Mouse (Mus musculus) hindbrain, embryonic 12.5 days (tissue): ENCODE results near the gene Smndc1. TPM values are rescaled to one million over a fixed set of nuclear protein-coding genes. Genes with fewer than 3 reads are reported as not detected.
"Not testable (repeated sequence)": the region's sequence is repeated elsewhere in the genome, so short reads cannot be mapped to it uniquely, and the experiment has no call there.

Source experiments
- ATAC-seq: fragments of 200-750 bp; cut with Nextera tagmentation; 2 replicates; pipeline ENCODE4 v1.8.0; 2017; ENCODE audit warnings: moderate TSS enrichment; ENCODE audit not compliant: low FRiP score
- H3K27ac ChIP-seq: fragments of 300-500 bp; sonication (generic); 2 replicates; pipeline ENCODE4 v1.5.1; 2016; ENCODE audit warnings: mild to moderate bottlenecking
- H3K27me3 ChIP-seq: fragments of 300-500 bp; sonication (generic); 2 replicates; pipeline ENCODE4 v1.6.1; 2016; ENCODE audit warnings: mild to moderate bottlenecking
- H3K36me3 ChIP-seq: fragments of 300-500 bp; sonication (generic); 2 replicates; pipeline ENCODE4 v1.6.1; 2016; ENCODE audit warnings: mild to moderate bottlenecking
- H3K4me1 ChIP-seq: fragments of 300-500 bp; sonication (generic); 2 replicates; pipeline ENCODE4 v1.6.1; 2016
- H3K4me2 ChIP-seq: fragments of 300-500 bp; sonication (generic); replicated peaks from 2 replicates; pipeline ENCODE4 v1.6.1; 2016; ENCODE audit warnings: mild to moderate bottlenecking
- H3K4me3 ChIP-seq: fragments of 300-500 bp; sonication (generic); 2 replicates; pipeline ENCODE4 v1.5.1; 2016; ENCODE audit warnings: mild to moderate bottlenecking
- H3K9ac ChIP-seq: fragments of 300-500 bp; sonication (generic); 2 replicates; pipeline ENCODE4 v1.6.1; 2016; ENCODE audit warnings: mild to moderate bottlenecking, moderate library complexity
- H3K9me3 ChIP-seq: fragments of 300-500 bp; sonication (generic); replicated peaks from 2 replicates; pipeline ENCODE4 v1.6.1; 2016; ENCODE audit warnings: mild to moderate bottlenecking
- WGBS: fragments of 180-500 bp; shearing (Covaris S2); methylation state at CpG from one replicate; pipeline ENCODE4 v1.1.7; 2016; 5-methylcytosine and 5-hydroxymethylcytosine counted together
- polyA plus RNA-seq: library from polyadenylated mRNA; unstranded; fragments of >200 nt; fragmentation: Nextera tagmentation; extraction: Ambion mirVana; gene quantifications from 2 replicates; pipeline ENCODE4 v1.2.1, GENCODE M21; 2016

Gene Smndc1
- polyA plus RNA-seq, 1 experiment from 2014 or later, result 41.4 TPM

GRCm38 (mm10) chr19:53407350-53407749 is 17.0 kb upstream of the Smndc1 start:
- Histone ChIP-seq H3K4me1 (peaks cover 6% of the 10 kb centered on the region), H3K36me3 (no peaks in the 10 kb centered on the region), H3K27me3 (no peaks in the 10 kb centered on the region), H3K4me3 (no peak overlapping the region), H3K9ac (no peak overlapping the region), H3K9me3 (no peaks in the 10 kb centered on the region), H3K4me2 (no peak overlapping the region), H3K27ac (no peak overlapping the region)
- 84% methylated on average over 2 of the region's 2 CpGs for WGBS
- no peak for ATAC-seq

GRCm38 (mm10) chr19:53405810-53406209 is 15.4 kb upstream of the Smndc1 start:
- no peaks in the 10 kb centered on the region for H3K27me3 ChIP-seq
- 71% methylated on average over 2 of the region's 2 CpGs for whole genome bisulfite sequencing
- H3K4me2 ChIP-seq, result no peak overlapping the region
- H3K9ac ChIP-seq, result no peak overlapping the region
- H3K36me3 ChIP-seq, result no peaks in the 10 kb centered on the region
- ATAC-seq, result no peak
- no peak overlapping the region for H3K27ac ChIP-seq
- H3K4me3 ChIP-seq, result no peak overlapping the region
- no peaks in the 10 kb centered on the region for H3K9me3 ChIP-seq
- H3K4me1 ChIP-seq, result no peaks in the 10 kb centered on the region

DNA sequence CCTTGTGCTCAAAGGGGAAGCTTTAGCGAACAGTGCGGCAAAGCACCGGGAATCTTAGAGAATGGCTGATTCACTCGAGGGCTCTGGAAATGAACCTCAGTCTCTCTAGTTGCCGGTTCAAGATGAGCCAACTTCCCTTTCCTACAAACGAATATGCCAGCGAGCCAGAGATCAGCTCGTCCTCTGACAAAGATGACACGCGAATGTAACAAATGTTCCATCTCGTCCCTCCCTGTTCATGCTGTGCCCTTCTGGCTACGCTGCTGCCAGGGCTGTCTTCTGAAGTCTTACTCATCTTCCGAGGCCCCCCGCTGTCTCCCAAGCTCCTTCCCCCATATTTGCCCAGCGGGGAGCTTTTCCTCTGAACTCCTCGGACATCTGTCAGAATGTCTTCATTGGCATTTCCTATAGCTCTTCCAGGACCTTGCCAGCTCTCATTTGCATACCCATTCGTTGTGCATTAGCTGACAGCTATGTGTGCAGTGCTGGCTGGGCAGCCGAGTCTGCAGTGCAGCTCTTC is 14.5 kb upstream of the Smndc1 start:
- Histone ChIP-seq H3K4me3 (no peak overlapping the region), H3K9ac (no peak overlapping the region), H3K27ac (no peak overlapping the region), H3K27me3 (no peaks in the 10 kb centered on the region), H3K4me2 (no peak overlapping the region), H3K36me3 (no peaks in the 10 kb centered on the region), H3K4me1 (no peaks in the 10 kb centered on the region), H3K9me3 (no peaks in the 10 kb centered on the region)
- 58% methylated on average over 18 of the region's 18 CpGs for WGBS
- no peak for ATAC-seq

DNA sequence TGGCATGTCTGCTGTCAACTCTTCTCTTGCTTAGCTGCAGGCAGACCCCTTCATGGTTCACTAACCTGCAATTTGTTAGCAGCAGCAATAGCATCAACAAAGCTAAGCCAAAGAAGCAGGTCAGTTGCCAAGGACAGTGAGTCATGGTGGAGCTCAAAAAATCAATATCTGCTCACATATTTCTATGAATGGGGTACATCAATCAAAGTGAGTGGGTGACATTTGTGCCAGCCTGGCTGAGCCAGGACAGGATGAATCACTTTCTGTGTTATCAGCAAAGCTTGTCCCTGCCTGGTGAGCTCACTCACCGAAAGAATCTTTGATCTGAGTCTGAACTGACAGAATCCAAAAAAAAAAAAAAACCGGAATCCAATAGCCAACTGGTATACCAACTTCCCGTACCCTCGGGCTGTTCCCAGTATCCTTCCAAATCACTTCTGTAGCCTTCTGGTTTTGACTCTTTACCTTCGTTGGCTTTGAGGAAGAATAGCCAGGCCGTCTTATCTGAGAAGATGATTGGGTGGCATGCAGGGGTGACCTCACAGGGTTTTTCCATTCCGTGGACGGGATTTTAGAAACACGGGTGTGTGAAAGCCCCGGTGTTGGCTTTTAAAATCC is 13.9 kb upstream of the Smndc1 start:
- no peaks in the 10 kb centered on the region for H3K4me1 ChIP-seq
- no peak overlapping the region for H3K9ac ChIP-seq
- no peaks in the 10 kb centered on the region for H3K36me3 ChIP-seq
- H3K27ac ChIP-seq, result no peak overlapping the region
- H3K4me2 ChIP-seq, result no peak overlapping the region
- no peak for ATAC-seq
- H3K9me3 ChIP-seq, result no peaks in the 10 kb centered on the region
- no peaks in the 10 kb centered on the region for H3K27me3 ChIP-seq
- H3K4me3 ChIP-seq, result no peak overlapping the region
- WGBS, result 83% methylated on average over 10 of the region's 10 CpGs

DNA sequence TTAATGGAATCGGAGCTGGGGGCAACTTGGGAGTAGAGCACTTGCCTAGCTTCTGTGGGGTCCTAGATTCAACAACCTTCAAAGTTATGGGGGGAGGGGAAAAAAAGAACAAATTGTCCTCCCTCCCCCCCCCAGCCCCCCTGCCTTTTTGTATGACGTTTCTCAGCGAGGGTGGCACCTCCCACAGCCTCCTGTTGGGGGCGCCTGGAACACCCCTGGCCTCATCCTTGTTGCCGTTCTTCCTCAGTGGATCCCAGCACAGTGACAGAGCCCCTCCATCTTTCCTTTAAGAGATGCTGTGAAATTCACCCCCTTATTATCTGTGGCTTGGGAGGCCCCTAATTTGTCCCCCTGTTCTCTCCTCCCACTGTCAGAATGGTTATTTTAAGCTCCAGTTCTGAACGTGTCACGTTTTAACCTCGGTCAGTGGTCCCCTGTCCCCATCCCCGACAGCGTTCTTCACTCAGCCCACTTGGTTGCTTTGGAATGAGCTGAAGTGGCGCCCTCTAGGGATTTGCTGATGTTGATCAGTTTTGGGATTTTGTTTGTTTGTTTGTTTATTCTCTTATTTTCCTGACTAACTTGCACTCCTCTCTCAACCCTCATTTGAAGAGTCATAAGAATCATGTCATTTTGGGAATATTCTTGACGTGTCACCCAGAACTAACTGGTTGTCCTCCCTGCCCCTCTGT is 12.5 kb upstream of the Smndc1 start:
- H3K4me1 ChIP-seq, result no peaks in the 10 kb centered on the region
- H3K27ac ChIP-seq, result no peak overlapping the region
- H3K36me3 ChIP-seq, result no peaks in the 10 kb centered on the region
- 53% methylated on average over 12 of the region's 12 CpGs for WGBS
- no peaks in the 10 kb centered on the region for H3K9me3 ChIP-seq
- no peak for ATAC-seq
- H3K9ac ChIP-seq, result no peak overlapping the region
- no peak overlapping the region for H3K4me3 ChIP-seq
- no peaks in the 10 kb centered on the region for H3K27me3 ChIP-seq
- no peak overlapping the region for H3K4me2 ChIP-seq

DNA sequence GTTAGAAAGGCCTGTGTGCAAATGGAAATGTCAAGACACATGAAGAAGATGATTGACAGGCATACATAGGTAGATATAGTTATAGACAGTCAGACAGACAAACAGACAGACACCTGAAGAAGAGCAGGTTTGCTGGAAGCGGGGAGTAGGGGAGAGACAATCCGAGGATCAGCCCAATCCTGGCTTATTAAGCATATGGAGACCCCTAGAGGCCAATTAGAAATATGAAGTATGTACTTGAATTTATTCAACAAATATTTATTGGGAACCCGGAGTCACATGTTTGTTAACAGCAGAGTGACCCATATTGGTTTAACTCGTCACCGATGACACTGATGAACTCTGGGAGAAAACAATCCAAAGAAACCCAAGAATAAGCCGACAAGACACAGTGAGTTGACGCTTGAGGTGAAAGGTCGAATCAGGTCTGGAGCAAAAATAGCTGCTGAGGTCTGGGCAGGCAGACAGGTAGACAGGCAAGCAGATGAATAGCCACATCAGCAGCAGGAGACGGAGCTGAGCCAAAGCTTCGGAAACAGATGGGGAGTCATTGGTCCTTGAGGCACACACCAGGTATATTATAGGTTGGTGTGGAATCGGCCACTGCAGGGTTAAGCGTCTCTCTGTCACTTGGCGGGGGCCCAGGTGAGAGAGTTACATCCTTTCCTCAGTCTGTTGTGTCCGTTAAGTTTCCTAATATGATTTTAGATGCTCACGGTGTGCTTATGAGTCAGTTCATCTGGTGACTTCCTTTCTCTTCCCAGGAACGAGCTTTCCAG is 10.1 kb upstream of the Smndc1 start:
- WGBS, result 87% methylated on average over 16 of the region's 16 CpGs
- no peaks in the 10 kb centered on the region for H3K27me3 ChIP-seq

DNA sequence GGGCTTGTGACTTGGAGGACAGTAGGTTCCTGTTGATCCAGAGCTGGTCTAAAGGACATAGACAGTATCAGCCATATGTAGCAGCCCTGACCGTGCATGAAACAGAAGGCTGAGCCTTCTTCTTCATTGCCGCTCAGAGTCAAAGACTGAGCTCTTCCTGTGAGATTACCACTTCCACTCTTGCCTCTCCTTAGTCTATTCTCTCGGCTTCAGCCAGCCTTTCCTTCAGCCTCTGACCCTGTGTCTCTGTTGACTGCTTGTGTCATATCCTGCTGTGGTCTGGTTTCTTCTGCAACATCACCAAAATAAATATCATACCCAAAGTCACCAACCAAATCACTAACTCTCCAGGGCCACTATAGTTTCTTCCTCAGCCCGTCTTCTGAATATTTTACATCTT is 8.8 kb upstream of the Smndc1 start:
- 82% methylated on average over 4 of the region's 4 CpGs for WGBS
- Histone ChIP-seq H3K4me3 (no peak overlapping the region), H3K36me3 (no peaks in the 10 kb centered on the region), H3K4me2 (no peak overlapping the region), H3K9me3 (no peaks in the 10 kb centered on the region), H3K4me1 (no peaks in the 10 kb centered on the region), H3K27me3 (no peaks in the 10 kb centered on the region), H3K27ac (no peak overlapping the region), H3K9ac (no peak overlapping the region)
- ATAC-seq, result no peak

More for the DNA sequence above, 10.1 kb upstream of the Smndc1 start:
- no peaks in the 10 kb centered on the region for H3K36me3 ChIP-seq
- no peak for ATAC-seq
- H3K9ac ChIP-seq, result no peak overlapping the region
- H3K4me1 ChIP-seq, result no peaks in the 10 kb centered on the region
- H3K4me2 ChIP-seq, result no peak overlapping the region
- H3K4me3 ChIP-seq, result no peak overlapping the region
- no peak overlapping the region for H3K27ac ChIP-seq
- H3K9me3 ChIP-seq, result no peaks in the 10 kb centered on the region

GRCm38 (mm10) chr19:53397451-53398233 is 7.3 kb upstream of the Smndc1 start:
- WGBS, result 82% methylated on average over 12 of the region's 12 CpGs
- no peak for ATAC-seq

GRCm38 (mm10) chr19:53395805-53396204 is 5.4 kb upstream of the Smndc1 start:
- not testable (repeated sequence) for H3K36me3 ChIP-seq, H3K9me3 ChIP-seq, H3K4me1 ChIP-seq, H3K9ac ChIP-seq, H3K4me2 ChIP-seq, ATAC-seq, H3K4me3 ChIP-seq, H3K27me3 ChIP-seq, H3K27ac ChIP-seq
- WGBS, result 47% methylated on average over 5 of the region's 5 CpGs

More at GRCm38 (mm10) chr19:53397451-53398233, 7.3 kb upstream of the Smndc1 start:
- no peak overlapping the region for H3K4me3 ChIP-seq
- H3K4me2 ChIP-seq, result no peak overlapping the region
- H3K27me3 ChIP-seq, result no peaks in the 10 kb centered on the region
- no peak overlapping the region for H3K27ac ChIP-seq
- H3K36me3 ChIP-seq, result no peaks in the 10 kb centered on the region
- H3K4me1 ChIP-seq, result no peaks in the 10 kb centered on the region
- no peak overlapping the region for H3K9ac ChIP-seq
- no peaks in the 10 kb centered on the region for H3K9me3 ChIP-seq

DNA sequence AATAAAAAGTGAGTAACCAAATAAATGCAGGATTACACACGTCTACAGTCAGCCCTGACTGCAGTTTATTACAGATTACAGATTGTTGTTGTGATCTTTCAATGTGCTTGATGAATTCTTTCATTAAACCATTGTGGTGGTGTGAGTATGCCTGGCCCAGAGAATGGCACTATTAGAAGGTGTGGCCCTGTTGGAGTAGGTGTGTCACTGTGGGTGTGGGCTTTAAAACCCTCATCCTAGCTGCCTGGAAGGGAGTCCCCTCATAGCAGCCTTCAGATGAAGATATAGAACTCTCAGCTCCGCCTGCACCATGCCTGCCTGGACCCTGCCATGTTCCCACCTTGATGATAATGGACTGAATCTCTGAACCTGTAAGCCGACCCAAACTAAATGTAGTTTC is 4.6 kb upstream of the Smndc1 start:
- not testable (repeated sequence) for H3K4me3 ChIP-seq, H3K36me3 ChIP-seq, H3K27ac ChIP-seq, H3K4me1 ChIP-seq, ATAC-seq, H3K9ac ChIP-seq, H3K27me3 ChIP-seq, H3K9me3 ChIP-seq, H3K4me2 ChIP-seq
- WGBS, result 76% methylated on average over 3 of the region's 3 CpGs

DNA sequence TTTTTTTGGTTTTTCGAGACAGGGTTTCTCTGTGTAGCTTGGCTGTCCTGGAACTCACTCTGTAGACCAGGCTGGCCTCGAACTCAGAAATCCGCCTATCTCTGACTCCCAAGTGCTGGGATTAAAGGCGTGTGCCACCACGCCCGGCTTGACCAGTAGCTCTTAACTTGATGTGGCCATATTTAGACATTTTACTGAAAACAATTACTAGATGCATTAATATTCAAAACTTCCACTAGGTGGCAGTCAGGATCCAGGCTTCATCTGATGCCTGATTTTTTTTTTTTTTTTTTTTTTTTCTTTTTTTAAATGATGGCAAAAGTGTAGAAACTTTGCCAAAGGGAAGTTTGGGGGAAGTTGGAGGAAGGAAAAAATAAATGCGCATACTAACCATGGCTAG is 4.2 kb upstream of the Smndc1 start:
- Histone ChIP-seq H3K9ac (no peak overlapping the region), H3K36me3 (no peaks in the 10 kb centered on the region), H3K4me3 (no peak overlapping the region), H3K4me1 (peaks cover 6% of the 10 kb centered on the region), H3K27ac (no peak overlapping the region), H3K4me2 (no peak overlapping the region), H3K27me3 (no peaks in the 10 kb centered on the region), H3K9me3 (no peaks in the 10 kb centered on the region)
- ATAC-seq, result no peak
- WGBS, result 19% methylated on average over 7 of the region's 7 CpGs

- Histone ChIP-seq H3K4me2 (no peak overlapping the region), H3K36me3 (no peaks in the 10 kb centered on the region), H3K9ac (no peak overlapping the region), H3K27ac (no peak overlapping the region), H3K4me1 (peaks cover 11% of the 10 kb centered on the region), H3K4me3 (no peak overlapping the region), H3K9me3 (no peaks in the 10 kb centered on the region), H3K27me3 (no peaks in the 10 kb centered on the region)
- no peak for ATAC-seq
These were observed 3.3 kb upstream of the Smndc1 start for GRCm38 (mm10) chr19:53393646-53394045.
